Mouse (Mus musculus) liver, postnatal 0 days (tissue): ENCODE measurements around the gene Gm10681. TPM values are rescaled to one million over a fixed set of nuclear protein-coding genes. Genes with fewer than 3 reads are reported as not detected.
"Not testable (repeated sequence)": the region's sequence is repeated elsewhere in the genome, so short reads cannot be mapped to it uniquely, and the experiment has no call there.

Experiments
- ATAC-seq: fragments of 200-750 bp; cut with Nextera tagmentation; 2 replicates; pipeline ENCODE4 v1.8.0; 2017; ENCODE audit warnings: mild to moderate bottlenecking, moderate library complexity
- DNase-seq: peaks from one replicate; pipeline ENCODE4 v3.0.0-alpha.2; 2016
- H3K27ac ChIP-seq: fragments of 300-500 bp; sonication (generic); 2 replicates; pipeline ENCODE4 v1.5.1; 2014; ENCODE audit warnings: antibody characterized with exemption, moderate library complexity, mild to moderate bottlenecking, low read depth
- H3K27me3 ChIP-seq: fragments of 300-500 bp; sonication (generic); 2 replicates; pipeline ENCODE4 v1.6.1; 2014; ENCODE audit warnings: low read length, control low read depth, mixed read lengths; ENCODE audit not compliant: insufficient read depth
- H3K36me3 ChIP-seq: fragments of 300-500 bp; sonication (generic); replicated peaks from 2 replicates; pipeline ENCODE4 v1.6.1; 2014; ENCODE audit warnings: mild to moderate bottlenecking, control low read depth, low read length, moderate library complexity, mixed read lengths; ENCODE audit not compliant: insufficient read depth
- H3K4me1 ChIP-seq: fragments of 300-500 bp; sonication (generic); 2 replicates; pipeline ENCODE4 v1.6.1; 2014; ENCODE audit warnings: antibody characterized with exemption, mild to moderate bottlenecking, control low read depth; ENCODE audit not compliant: insufficient read depth
- H3K4me2 ChIP-seq: fragments of 300-500 bp; sonication (generic); 2 replicates; pipeline ENCODE4 v1.6.1; 2014; ENCODE audit warnings: low read depth, mild to moderate bottlenecking, low read length, moderate library complexity, mixed read lengths
- H3K4me3 ChIP-seq: fragments of 300-500 bp; sonication (generic); 2 replicates; pipeline ENCODE4 v1.5.1; 2014; ENCODE audit warnings: low read depth, low read length
- H3K9ac ChIP-seq: fragments of 300-500 bp; sonication (generic); replicated peaks from 2 replicates; pipeline ENCODE4 v1.6.1; 2014; ENCODE audit warnings: mild to moderate bottlenecking, moderate library complexity
- H3K9me3 ChIP-seq: fragments of 300-500 bp; sonication (generic); 2 replicates; pipeline ENCODE4 v1.6.1; 2016; ENCODE audit warnings: mild to moderate bottlenecking, control low read depth, low read length, mixed read lengths
- CTCF ChIP-seq: sonication (generic); IDR thresholded peaks from 2 replicates; pipeline ENCODE4 v1.5.1; 2016; ENCODE audit warnings: antibody characterized with exemption, low read depth
- EP300 ChIP-seq: IDR thresholded peaks from 2 replicates; pipeline ENCODE4 v1.6.1; 2016; ENCODE audit warnings: antibody characterized with exemption, low read depth, mild to moderate bottlenecking
- WGBS: fragments of 180-500 bp; shearing (Covaris S2); extraction: QIAGEN DNeasy Blood & Tissue Kit; methylation state at CpG from one replicate; pipeline ENCODE4 v1.1.7; 2014; ENCODE audit not compliant: insufficient replicate concordance; 5-methylcytosine and 5-hydroxymethylcytosine counted together
- polyA plus RNA-seq: library from polyadenylated mRNA; unstranded; fragments of >200 nt; fragmentation: Nextera tagmentation; extraction: Ambion mirVana; gene quantifications from 2 replicates; pipeline ENCODE4 v1.2.1, GENCODE M21; 2015

The Gm10681 gene
- polyA plus RNA-seq, result 0.40 and 0.78 TPM in 2 replicates

DNA sequence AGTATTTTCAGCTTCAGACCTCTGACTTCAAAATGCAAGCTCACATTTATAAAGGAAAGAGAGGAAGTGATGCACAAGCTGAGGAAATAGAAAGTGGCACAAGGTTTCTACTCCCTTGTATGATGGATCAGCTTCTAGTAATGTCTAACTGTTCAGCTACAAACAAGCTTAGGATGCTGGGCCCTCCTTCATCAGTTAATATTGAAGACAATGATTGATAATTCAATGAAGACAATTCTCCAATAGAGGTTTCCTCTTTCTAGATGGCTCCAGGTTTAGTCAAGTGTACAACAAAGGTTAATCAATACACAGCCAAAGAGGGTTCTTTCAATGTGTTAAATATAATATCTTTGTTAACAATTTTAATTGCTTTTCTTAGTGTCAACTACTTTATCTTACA lies at the start of gene Gm10681:
TSS of gene Gm10681 (minus strand) at position 101 of the 400 bp plus-strand sequence.
- Histone ChIP-seq H3K4me1 (no peaks in the 10 kb centered on the region), H3K27me3 (no peaks in the 10 kb centered on the region), H3K36me3 (no peaks in the 10 kb centered on the region), H3K4me3 (no peak within 1 kb of the TSS), H3K9me3 (no peaks in the 10 kb centered on the region), H3K4me2 (no peak within 1 kb of the TSS), H3K27ac (peak within 1 kb of the TSS; percentile 31; the same call in 1 of the 2 replicates), H3K9ac (no peak within 1 kb of the TSS)
- TF ChIP-seq EP300 (no peak), CTCF (no peak)
- ATAC-seq, result no peak
- no peak for DNase-seq

- no peak for TF ChIP-seq CTCF
- no peak for TF ChIP-seq EP300
- DNase-seq (no peak), ATAC-seq (no peak)
- Histone ChIP-seq H3K4me2 (no peak overlapping the region), H3K9me3 (no peaks in the 10 kb centered on the region), H3K4me3 (no peak overlapping the region), H3K36me3 (no peaks in the 10 kb centered on the region), H3K27ac (no peak overlapping the region; the same call in 1 of the 2 replicates), H3K4me1 (no peaks in the 10 kb centered on the region), H3K27me3 (no peaks in the 10 kb centered on the region), H3K9ac (no peak overlapping the region)
- 62% methylated on average over 1 of the region's 1 CpGs for WGBS
Observed at GRCm38 (mm10) chr3:98635145-98635544, 46.5 kb upstream of the Gm10681 start.

DNA sequence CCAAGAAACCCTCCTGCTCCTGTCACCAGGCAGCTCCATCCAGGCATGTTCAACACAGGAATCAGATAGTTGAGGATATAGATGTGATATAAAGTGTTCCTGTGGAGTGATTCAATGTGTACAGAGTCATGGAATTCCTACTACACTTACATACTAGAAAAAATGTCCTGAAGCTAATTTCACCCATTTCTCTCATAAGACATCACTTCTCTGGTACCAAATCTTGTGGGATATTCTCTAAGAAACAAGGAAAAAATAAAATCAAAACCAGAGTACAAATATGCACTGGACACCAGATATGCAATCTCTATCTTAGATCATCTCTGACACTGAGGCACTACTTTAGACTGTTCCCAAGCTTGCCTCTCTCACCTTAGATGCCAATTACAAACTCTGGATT lies 41.5 kb upstream of the Gm10681 start, which contains the start of gene Hsd3b5:
TSS of gene Hsd3b5 (minus strand) at position 101 of the 400 bp plus-strand sequence.
- Histone ChIP-seq H3K4me1 (no peaks in the 10 kb centered on the region), H3K9ac (no peak within 1 kb of the TSS), H3K4me2 (no peak within 1 kb of the TSS), H3K27me3 (no peaks in the 10 kb centered on the region), H3K9me3 (no peaks in the 10 kb centered on the region), H3K36me3 (no peaks in the 10 kb centered on the region), H3K4me3 (no peak within 1 kb of the TSS), H3K27ac (peak within 1 kb of the TSS; percentile 91)
- DNase-seq, result no peak
- ATAC-seq, result no peak
- TF ChIP-seq CTCF (no peak), EP300 (no peak)

- Histone ChIP-seq H3K36me3 (no peaks in the 10 kb centered on the region), H3K9me3 (no peaks in the 10 kb centered on the region), H3K9ac (no peak overlapping the region), H3K27me3 (no peaks in the 10 kb centered on the region), H3K4me3 (no peak overlapping the region), H3K27ac (peak overlapping the region; percentile 91), H3K4me2 (no peak overlapping the region), H3K4me1 (no peaks in the 10 kb centered on the region)
- whole genome bisulfite sequencing, result 53% methylated on average over 3 of the region's 3 CpGs
- TF ChIP-seq EP300 (peak; percentile 57; the same call in 1 of the 2 replicates), CTCF (no peak)
- DNase-seq (peak; percentile 16), ATAC-seq (peak; percentile 98)
Observed at GRCm38 (mm10) chr3:98629633-98630032, 41.0 kb upstream of the Gm10681 start.

DNA sequence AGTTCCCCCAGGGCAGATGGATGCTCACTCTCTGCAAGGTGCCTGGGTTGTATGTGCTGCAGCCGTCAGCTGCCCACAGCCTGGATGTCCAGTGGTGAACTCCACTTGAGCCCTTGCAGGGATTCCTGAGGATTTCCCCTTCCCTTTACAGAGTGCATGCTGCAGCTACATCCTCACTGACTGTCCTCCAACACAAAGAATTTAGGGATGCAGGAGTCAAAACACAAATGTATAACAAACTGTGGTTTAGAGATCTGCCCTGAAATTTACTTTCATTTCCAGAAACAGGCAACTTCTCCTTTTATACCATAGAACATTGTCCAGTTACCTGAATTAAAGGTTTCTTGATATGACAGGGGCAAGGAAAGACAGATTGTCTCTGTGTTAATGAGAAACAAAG lies 28.2 kb upstream of the Gm10681 start:
- WGBS, result 67% methylated on average over 1 of the region's 1 CpGs
- not testable (repeated sequence) for H3K36me3 ChIP-seq

DNA sequence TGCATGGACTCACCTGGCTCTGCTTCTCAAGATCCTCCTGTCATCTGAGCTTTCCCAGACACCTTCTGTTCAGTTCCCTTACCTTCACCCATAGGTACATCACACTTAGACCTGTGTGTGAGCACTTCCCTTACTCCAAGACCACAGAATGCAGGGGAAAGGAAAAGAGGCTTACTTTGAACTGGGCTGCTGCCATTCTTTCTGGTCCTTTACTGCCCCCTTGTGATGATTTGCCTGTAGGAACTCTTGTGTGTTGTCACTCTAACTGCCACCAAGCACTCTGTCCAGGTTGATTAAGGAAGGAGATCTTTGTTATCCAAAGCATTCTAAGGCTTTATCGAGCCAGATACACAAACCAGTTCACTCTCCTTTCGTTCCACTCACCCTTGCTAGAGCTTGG lies 27.6 kb upstream of the Gm10681 start:
- peak; percentile 41 for TF ChIP-seq CTCF
- H3K27me3 ChIP-seq, H3K9me3 ChIP-seq, H3K9ac ChIP-seq, H3K27ac ChIP-seq, H3K4me3 ChIP-seq, H3K36me3 ChIP-seq, H3K4me2 ChIP-seq, DNase-seq, H3K4me1 ChIP-seq: not testable (repeated sequence)
- 15% methylated on average over 2 of the region's 2 CpGs for WGBS
- ATAC-seq, result peak; percentile 47; the same call in 1 of the 2 replicates

More for the DNA sequence above, 28.2 kb upstream of the Gm10681 start:
- H3K4me1 ChIP-seq, ATAC-seq, H3K9me3 ChIP-seq, DNase-seq, H3K27me3 ChIP-seq, H3K4me2 ChIP-seq, H3K27ac ChIP-seq, H3K9ac ChIP-seq, H3K4me3 ChIP-seq: not testable (repeated sequence)

GRCm38 (mm10) chr3:98614406-98614927 lies 25.9 kb upstream of the Gm10681 start:
- WGBS, result 53% methylated on average over 2 of the region's 2 CpGs
- not testable (repeated sequence) for ATAC-seq, H3K9me3 ChIP-seq, H3K9ac ChIP-seq, H3K36me3 ChIP-seq, H3K27me3 ChIP-seq, DNase-seq, H3K4me3 ChIP-seq, H3K4me2 ChIP-seq, H3K4me1 ChIP-seq, H3K27ac ChIP-seq
